Mouse (Mus musculus) C2C12 (cell line): Measurements from ENCODE around the gene Mylk4.

ENCODE experiments used
- CEBPB ChIP-seq: IDR thresholded peaks from one replicate; pipeline ENCODE4 v1.6.1; 2011; ENCODE audit warnings: low read depth, mild to moderate bottlenecking, control low read depth, moderate library complexity
- CTCF ChIP-seq: IDR thresholded peaks from one replicate; pipeline ENCODE4 v1.5.1; 2011; ENCODE audit not compliant: control insufficient read depth, insufficient read depth, insufficient read length
- FOSL1 ChIP-seq: IDR thresholded peaks from one replicate; pipeline ENCODE4 v1.8.0; 2011; ENCODE audit warnings: mild to moderate bottlenecking, low read length; ENCODE audit not compliant: poor library complexity, insufficient read depth, severe bottlenecking
- USF1 ChIP-seq: IDR thresholded peaks from one replicate; pipeline ENCODE4 v1.6.1; 2011; ENCODE audit warnings: low read depth, mild to moderate bottlenecking, control low read depth, moderate library complexity

DNA sequence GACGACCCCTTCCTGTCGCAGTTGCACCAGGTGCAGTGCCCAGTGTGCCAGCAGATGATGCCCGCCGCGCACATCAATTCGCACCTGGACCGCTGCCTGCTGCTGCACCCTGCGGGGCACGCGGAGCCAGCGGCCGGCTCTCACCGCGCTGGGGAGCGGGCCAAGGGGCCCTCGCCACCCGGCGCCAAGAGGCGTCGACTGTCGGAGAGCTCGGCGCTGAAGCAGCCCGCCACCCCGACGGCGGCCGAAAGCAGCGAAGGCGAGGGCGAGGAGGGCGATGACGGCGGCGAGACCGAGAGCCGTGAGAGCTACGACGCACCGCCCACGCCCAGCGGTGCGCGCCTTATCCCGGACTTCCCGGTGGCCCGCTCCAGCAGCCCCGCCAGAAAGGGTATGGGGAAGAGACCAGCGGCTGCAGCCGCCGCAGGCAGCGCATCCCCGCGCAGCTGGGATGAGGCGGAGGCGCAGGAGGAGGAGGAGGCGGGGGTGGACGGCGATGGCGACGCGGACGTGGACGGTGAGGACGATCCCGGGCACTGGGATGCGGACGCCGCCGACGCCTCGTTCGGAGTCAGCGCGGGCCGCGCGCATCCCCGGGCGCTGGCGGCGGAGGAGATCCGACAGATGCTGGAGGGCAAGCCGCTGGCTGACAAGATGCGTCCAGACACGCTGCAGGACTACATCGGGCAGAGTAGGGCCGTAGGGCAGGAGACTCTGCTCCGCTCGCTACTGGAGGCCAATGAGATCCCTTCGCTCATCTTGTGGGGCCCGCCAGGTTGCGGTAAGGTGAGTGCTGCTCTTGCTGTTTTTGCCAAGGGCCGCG lies 18.7 kb upstream of the Mylk4 start, which contains the start of gene D930007J09Rik:
- TF ChIP-seq CTCF (no peak), CEBPB (no peak), FOSL1 (no peak), USF1 (no peak)
